Mouse (Mus musculus) hindbrain, embryonic 14.5 days (tissue): ENCODE measurements at regions not wholly inside any gene's neighbourhood (a gene's known extent, or its start where the extent isn't known, plus 50 kb on each side); places are given as distances from the start of the nearest gene placed in this dataset.

ENCODE experiments used
- ATAC-seq: fragments of 200-750 bp; cut with Nextera tagmentation; 2 replicates; pipeline ENCODE4 v1.8.0; 2017; ENCODE audit warnings: moderate number of reproducible peaks, mild to moderate bottlenecking, moderate TSS enrichment, moderate library complexity; ENCODE audit not compliant: low FRiP score
- DNase-seq: peaks from one replicate; pipeline ENCODE4 v3.0.0-alpha.2; 2015; ENCODE audit warnings: low spot score
- H3K27ac ChIP-seq: fragments of 300-500 bp; sonication (generic); 2 replicates; pipeline ENCODE4 v1.5.1; 2014; ENCODE audit warnings: mild to moderate bottlenecking, moderate library complexity
- H3K27me3 ChIP-seq: fragments of 300-500 bp; sonication (generic); 2 replicates; pipeline ENCODE4 v1.6.1; 2014; ENCODE audit warnings: mild to moderate bottlenecking, low read length, mixed read lengths; ENCODE audit not compliant: control insufficient read depth, insufficient read depth
- H3K36me3 ChIP-seq: fragments of 300-500 bp; sonication (generic); replicated peaks from 2 replicates; pipeline ENCODE4 v1.6.1; 2014; ENCODE audit not compliant: control insufficient read depth, insufficient read depth
- H3K4me1 ChIP-seq: fragments of 300-500 bp; sonication (generic); replicated peaks from 2 replicates; pipeline ENCODE4 v1.6.1; 2014; ENCODE audit warnings: antibody characterized with exemption, low read length, mixed read lengths; ENCODE audit not compliant: control insufficient read depth, insufficient read depth
- H3K4me2 ChIP-seq: fragments of 300-500 bp; sonication (generic); replicated peaks from 2 replicates; pipeline ENCODE4 v1.6.1; 2014; ENCODE audit warnings: mild to moderate bottlenecking, moderate library complexity
- H3K4me3 ChIP-seq: fragments of 300-500 bp; sonication (generic); replicated peaks from 2 replicates; pipeline ENCODE4 v1.5.1; 2014; ENCODE audit warnings: mild to moderate bottlenecking, low read length
- H3K9ac ChIP-seq: fragments of 300-500 bp; sonication (generic); 2 replicates; pipeline ENCODE4 v1.6.1; 2014
- H3K9me3 ChIP-seq: fragments of 300-500 bp; sonication (generic); 2 replicates; pipeline ENCODE4 v1.6.1; 2016; ENCODE audit warnings: low read length; ENCODE audit not compliant: control insufficient read depth
- WGBS: fragments of 180-500 bp; shearing (Covaris S2); extraction: QIAGEN DNeasy Blood & Tissue Kit; methylation state at CpG from one replicate; pipeline ENCODE4 v1.1.7; 2014; 5-methylcytosine and 5-hydroxymethylcytosine counted together

DNA sequence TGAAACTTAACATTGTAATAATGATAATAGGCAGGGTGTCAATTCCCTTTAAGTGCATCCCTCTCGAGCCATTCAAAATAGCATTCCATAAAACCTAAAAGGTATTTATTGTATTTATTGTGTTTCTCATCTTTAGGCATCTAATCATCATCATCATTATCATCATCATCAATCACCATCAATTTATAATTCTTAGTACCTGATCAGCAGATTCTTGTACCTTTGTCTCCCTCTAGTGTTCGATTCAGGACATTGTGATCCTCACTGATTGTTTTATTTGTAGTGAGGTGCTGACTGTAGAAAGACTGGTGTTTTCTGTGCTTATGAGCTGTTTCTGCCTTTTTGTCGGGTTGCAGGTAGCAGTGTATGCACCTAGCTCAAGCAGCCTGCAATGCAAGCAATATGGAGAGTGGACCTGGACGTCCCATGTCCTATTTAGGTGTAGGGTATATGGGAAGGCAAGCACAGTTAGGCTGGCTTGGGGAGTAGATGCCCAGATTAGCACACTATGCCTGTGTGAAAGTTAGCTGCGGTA lies 177.4 kb upstream of the Gm28363 start:
- H3K36me3 ChIP-seq, result no peaks in the 10 kb centered on the region
- DNase-seq (peak; percentile 81), ATAC-seq (peak; percentile 79)
- no peak overlapping the region for H3K4me2 ChIP-seq
- H3K4me1 ChIP-seq, result no peaks in the 10 kb centered on the region
- 22% methylated on average over 5 of the region's 5 CpGs for WGBS
- no peaks in the 10 kb centered on the region for H3K9me3 ChIP-seq
- no peak overlapping the region for H3K27ac ChIP-seq
- H3K27me3 ChIP-seq, result no peaks in the 10 kb centered on the region
- no peak overlapping the region for H3K4me3 ChIP-seq
- H3K9ac ChIP-seq, result no peak overlapping the region
